Mouse (Mus musculus): ENCODE data around the gene Gramd2. TPM values are rescaled to one million over a fixed set of nuclear protein-coding genes. Genes with fewer than 3 reads are reported as not detected.
A peak's percentile ranks its signal among the peaks of the same experiment; 100 is the strongest.

Gramd2 gene
- polyA plus RNA-seq, 1 experiment from 2014 or later: 2.0 TPM

DNA sequence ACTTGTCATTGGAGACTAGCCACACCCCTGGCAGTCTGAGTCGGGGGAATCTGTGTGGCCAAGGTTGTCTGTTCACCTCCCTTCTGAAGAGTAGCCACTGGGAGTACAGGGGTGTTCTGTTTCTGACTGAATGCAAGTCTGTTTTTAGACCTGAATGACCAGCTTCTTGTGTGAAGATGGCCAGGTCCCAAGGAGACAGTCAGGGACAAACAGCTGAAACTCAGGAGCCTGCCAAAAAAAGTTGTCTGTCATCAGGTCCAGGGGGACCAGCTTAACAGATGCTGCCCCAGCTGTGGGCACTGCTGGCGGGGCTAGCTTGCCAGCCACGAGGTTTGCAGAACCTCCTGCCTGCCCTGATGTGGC is 15.5 kb downstream of the Gramd2 start:
- Histone ChIP-seq H3K9me3 (no peaks in the 10 kb centered on the region), H3K4me1 (peaks cover 28% of the 10 kb centered on the region), H3K9ac (no peak overlapping the region), H3K27me3 (no peaks in the 10 kb centered on the region), H3K4me2 (no peak overlapping the region), H3K27ac (peak overlapping the region; percentile 39; the same call in 1 of the 2 replicates), H3K4me3 (no peak overlapping the region), H3K36me3 (no peaks in the 10 kb centered on the region)
- 23% methylated on average over 3 of the region's 3 CpGs for WGBS
- ATAC-seq (ENCODE audit: insufficient number of reproducible peaks, insufficient read depth, low FRiP score, low TSS enrichment, low read depth): no peak

DNA sequence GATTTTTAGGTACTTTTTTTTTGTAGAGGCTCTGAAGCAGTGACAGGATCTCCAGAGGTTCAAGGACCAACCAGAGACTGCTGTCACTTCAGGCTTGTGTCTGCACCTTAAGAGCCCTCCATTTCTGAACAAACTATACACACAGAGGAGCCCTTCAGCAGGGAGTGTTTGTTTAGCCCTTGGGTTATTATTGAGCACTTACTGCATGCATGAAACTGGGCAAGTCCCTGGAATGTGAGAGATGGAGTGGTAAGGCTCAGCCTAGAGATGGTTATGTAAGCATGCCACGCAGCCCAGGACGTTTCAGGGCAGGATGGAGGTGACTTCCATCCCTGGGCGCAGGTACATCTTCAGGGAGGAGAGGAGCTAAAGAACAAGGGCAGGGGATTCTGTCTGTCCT is 16.4 kb downstream of the Gramd2 start:
- no peak for ATAC-seq (ENCODE audit: insufficient number of reproducible peaks, insufficient read depth, low FRiP score, low TSS enrichment, low read depth)
- H3K27ac ChIP-seq: no peak overlapping the region
- H3K4me3 ChIP-seq: no peak overlapping the region
- no peaks in the 10 kb centered on the region for H3K27me3 ChIP-seq
- no peak overlapping the region for H3K4me2 ChIP-seq
- H3K36me3 ChIP-seq: no peaks in the 10 kb centered on the region
- no peak overlapping the region for H3K9ac ChIP-seq
- WGBS: 72% methylated on average over 3 of the region's 3 CpGs
- H3K4me1 ChIP-seq: peaks cover 28% of the 10 kb centered on the region
- H3K9me3 ChIP-seq: no peaks in the 10 kb centered on the region

DNA sequence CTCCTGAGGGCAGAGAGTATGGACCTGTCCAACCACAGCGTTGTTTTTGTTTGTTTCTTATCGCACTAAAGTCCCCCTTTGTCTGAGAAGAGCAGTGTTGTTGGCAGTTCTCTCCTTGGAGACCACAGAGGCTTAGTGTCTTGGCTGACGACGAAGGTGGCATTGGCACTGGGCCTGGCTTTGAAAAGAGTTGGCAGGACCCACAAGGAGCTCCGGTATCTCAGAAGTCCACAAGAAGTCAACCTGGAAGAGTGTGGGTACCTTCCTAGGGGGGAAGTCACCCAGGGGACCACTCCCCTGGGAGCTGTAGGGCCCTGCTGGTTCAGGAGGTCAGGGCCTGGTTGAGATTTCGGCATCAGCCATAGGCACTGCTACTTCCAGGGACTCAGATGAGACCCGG is 21.1 kb downstream of the Gramd2 start:
- no peak overlapping the region for H3K4me2 ChIP-seq
- H3K27me3 ChIP-seq: no peaks in the 10 kb centered on the region
- no peak for ATAC-seq (ENCODE audit: insufficient number of reproducible peaks, insufficient read depth, low FRiP score, low TSS enrichment, low read depth)
- H3K4me1 ChIP-seq: no peaks in the 10 kb centered on the region; the same call in 1 of the 2 replicates
- H3K4me3 ChIP-seq: no peak overlapping the region
- no peaks in the 10 kb centered on the region for H3K9me3 ChIP-seq
- H3K27ac ChIP-seq: no peak overlapping the region
- no peak overlapping the region for H3K9ac ChIP-seq
- 77% methylated on average over 7 of the region's 7 CpGs for WGBS
- H3K36me3 ChIP-seq: no peaks in the 10 kb centered on the region

DNA sequence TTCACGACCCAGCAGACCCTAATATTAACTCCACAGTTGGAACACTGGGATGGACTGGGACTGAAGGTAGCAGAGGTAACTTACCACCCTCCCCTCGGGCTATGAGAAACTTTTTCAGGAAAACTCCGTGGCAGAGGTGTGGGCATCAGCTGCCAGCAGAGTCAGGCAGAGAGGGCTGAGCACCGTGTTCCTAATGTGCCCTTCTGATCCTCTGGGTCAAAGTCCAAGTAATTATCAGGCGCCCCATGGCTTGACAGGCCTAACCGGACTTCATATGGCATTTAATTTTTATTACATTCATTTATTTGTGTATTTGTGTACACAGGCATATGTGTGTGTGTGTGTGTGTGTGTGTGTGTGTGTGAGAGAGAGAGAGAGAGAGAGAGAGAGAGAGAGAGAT is 23.2 kb downstream of the Gramd2 start:
- H3K27me3 ChIP-seq: no peaks in the 10 kb centered on the region
- H3K4me3 ChIP-seq: no peak overlapping the region
- H3K36me3 ChIP-seq: no peaks in the 10 kb centered on the region
- no peak for ATAC-seq (ENCODE audit: insufficient number of reproducible peaks, insufficient read depth, low FRiP score, low TSS enrichment, low read depth)
- H3K27ac ChIP-seq: no peak overlapping the region
- no peaks in the 10 kb centered on the region; the same call in 1 of the 2 replicates for H3K4me1 ChIP-seq
- no peak overlapping the region for H3K4me2 ChIP-seq
- 57% methylated on average over 6 of the region's 6 CpGs for WGBS
- H3K9ac ChIP-seq: no peak overlapping the region
- H3K9me3 ChIP-seq: no peaks in the 10 kb centered on the region

DNA sequence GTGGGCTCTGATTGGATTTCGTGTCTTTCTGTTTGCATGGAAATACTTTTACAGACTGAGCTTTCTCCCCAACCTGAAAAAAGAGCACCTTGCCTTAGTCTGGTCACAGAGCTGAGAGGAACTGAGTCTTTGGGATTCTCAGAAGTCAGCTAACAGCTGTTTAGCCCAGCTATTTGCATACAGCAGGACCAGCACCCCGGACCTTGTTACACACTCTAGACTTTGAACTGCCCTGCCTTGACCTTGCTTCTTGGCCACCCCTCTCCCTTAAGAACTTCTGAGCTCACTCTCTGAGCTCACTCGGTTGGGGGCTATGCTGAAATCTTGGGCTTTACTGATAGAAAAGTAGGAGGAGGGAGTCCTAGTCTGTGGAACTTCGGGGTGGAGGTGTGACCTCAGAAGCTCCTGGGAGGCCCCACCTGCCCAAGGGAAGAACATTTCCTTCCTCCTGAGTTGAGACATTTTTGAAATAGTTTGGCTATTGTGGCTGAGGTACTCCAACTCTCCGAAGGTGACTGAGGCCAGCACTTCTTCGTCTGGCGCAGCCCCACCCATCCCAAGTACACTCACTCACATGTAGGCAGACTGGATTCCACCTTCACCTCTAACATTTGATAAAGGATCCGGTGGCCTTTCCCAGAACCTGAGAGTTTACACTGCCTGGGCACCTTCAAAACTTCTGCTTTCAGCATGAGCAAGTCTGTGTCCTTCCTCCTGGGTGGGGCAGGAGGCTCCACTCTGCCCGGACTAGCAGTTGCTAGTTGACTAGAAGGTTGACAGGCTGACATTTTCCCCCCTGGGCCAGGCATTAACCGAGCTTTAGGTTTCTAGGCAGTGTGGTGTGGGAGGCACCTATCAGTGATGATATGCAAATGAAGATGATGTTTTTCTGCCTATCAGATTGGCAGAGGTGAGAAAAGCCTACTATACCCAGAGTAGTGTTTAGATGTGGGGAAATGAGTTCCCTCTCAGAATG is 27.2 kb downstream of the Gramd2 start:
- Histone ChIP-seq H3K9ac (no peak overlapping the region), H3K27ac (no peak overlapping the region), H3K27me3 (no peaks in the 10 kb centered on the region), H3K36me3 (no peaks in the 10 kb centered on the region), H3K4me1 (peaks cover 4% of the 10 kb centered on the region; the same call in 1 of the 2 replicates), H3K4me3 (no peak overlapping the region), H3K4me2 (no peak overlapping the region), H3K9me3 (no peaks in the 10 kb centered on the region)
- ATAC-seq (ENCODE audit: insufficient number of reproducible peaks, insufficient read depth, low FRiP score, low TSS enrichment, low read depth): no peak
- WGBS: 63% methylated on average over 10 of the region's 10 CpGs

DNA sequence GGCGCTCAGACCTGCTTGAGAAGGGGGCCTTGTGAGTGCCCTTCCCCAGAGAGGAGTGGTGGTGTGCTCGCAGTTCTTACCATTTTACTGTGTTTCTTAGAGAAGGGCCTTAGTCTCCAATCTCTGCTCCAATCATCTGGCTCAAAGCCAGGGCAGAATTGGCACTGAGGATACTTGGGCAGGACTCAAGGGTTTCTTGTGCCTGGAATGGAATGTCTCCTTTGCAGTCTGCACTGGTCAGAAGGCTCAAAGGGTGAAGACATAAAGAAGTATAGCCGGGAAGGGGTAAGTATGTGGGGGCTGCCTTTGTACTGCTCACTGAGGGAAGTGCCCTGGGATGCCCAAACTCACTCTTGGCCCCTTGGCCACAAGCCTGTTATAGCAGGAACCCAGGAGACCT is 29.3 kb downstream of the Gramd2 start:
- H3K4me3 ChIP-seq: no peak overlapping the region
- H3K9me3 ChIP-seq: no peaks in the 10 kb centered on the region
- no peak overlapping the region for H3K4me2 ChIP-seq
- no peak overlapping the region for H3K27ac ChIP-seq
- 0 out of 2 replicates have a peak, but pooled peaks cover 4% of the 10 kb centered on the region for H3K4me1 ChIP-seq
- 81% methylated on average over 3 of the region's 3 CpGs for WGBS
- no peak for ATAC-seq (ENCODE audit: insufficient number of reproducible peaks, insufficient read depth, low FRiP score, low TSS enrichment, low read depth)
- H3K9ac ChIP-seq: no peak overlapping the region
- H3K36me3 ChIP-seq: no peaks in the 10 kb centered on the region
- H3K27me3 ChIP-seq: no peaks in the 10 kb centered on the region

DNA sequence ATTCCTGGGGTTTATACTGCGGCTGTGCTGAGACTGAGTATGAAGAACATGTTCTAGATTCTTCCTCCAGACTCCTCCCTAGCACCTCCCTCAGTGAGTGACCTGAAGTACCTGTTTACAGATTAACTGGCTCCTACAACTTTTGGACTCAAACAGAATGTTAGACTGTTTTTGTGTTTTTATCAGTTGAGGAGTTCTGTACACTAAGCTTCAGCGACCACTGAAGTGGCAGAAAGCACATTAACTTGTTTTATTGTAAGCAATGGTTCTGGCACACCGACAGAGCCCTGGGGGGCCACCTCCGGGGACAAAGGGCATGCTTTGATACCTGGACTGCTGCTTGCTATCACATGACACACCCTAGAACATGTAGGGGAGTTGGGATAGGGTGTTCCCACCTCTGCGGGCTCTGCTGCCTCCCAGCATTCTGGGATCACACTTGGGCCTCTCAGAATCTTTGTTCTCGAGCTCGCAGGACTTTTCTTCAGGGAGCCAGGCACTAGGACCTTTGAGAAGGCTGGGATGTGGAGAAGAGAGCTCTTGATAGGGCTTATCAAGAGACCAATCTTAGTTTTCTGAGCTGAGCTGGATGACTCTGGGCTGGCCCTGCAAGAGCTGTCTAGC is 36.4 kb downstream of the Gramd2 start:
- no peaks in the 10 kb centered on the region for H3K4me1 ChIP-seq
- no peaks in the 10 kb centered on the region for H3K36me3 ChIP-seq
- no peaks in the 10 kb centered on the region for H3K9me3 ChIP-seq
- no peaks in the 10 kb centered on the region for H3K27me3 ChIP-seq
- 75% methylated on average over 7 of the region's 7 CpGs for WGBS
- H3K4me3 ChIP-seq: no peak overlapping the region
- no peak overlapping the region for H3K9ac ChIP-seq
- ATAC-seq (ENCODE audit: insufficient number of reproducible peaks, insufficient read depth, low FRiP score, low TSS enrichment, low read depth): no peak
- H3K27ac ChIP-seq: no peak overlapping the region
- no peak overlapping the region for H3K4me2 ChIP-seq

DNA sequence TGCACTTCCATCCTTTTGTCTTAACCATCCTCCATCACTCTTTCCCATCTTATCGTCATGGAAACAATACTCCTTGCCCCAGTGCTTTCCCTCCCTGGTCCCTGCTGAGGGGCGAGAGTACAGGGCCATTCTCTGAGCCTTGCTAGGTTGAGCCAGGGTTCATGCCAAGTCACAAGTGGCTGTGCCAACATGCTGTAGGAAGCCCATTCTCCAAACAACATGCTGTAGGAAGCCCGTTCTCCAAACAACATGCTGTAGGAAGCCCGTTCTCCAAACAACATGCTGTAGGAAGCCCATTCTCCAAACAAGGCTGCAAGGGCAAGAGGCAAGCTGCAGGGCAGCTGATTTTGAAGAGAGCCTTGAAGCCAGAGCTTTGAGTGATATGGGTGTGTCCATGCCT is 38.3 kb downstream of the Gramd2 start:
- no peak for ATAC-seq (ENCODE audit: insufficient number of reproducible peaks, insufficient read depth, low FRiP score, low TSS enrichment, low read depth)
- 90% methylated on average over 4 of the region's 4 CpGs for WGBS
- Histone ChIP-seq H3K9ac (no peak overlapping the region), H3K4me3 (no peak overlapping the region), H3K4me2 (no peak overlapping the region), H3K4me1 (peaks cover 4% of the 10 kb centered on the region), H3K27ac (no peak overlapping the region), H3K27me3 (no peaks in the 10 kb centered on the region), H3K9me3 (no peaks in the 10 kb centered on the region), H3K36me3 (no peaks in the 10 kb centered on the region)

DNA sequence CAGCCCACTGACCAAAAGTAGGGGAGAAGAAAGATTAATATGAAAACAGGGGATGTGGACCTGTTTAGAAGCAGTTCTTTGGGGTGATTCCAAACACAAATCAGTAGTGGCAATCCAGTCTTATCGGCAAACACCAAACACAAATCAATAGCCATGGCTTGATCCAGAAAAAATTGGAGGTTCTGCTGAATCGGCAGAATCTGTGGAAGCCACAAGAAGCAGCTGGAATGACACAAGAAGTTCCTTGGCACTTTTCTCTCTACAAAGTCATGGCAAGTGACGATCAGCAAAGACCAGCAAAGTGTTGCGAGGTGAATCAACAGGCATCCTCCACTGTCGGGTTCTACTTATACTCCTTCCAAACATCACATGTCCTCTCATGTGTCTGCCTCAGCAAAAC is 41.2 kb downstream of the Gramd2 start:
- no peak overlapping the region for H3K4me2 ChIP-seq
- no peaks in the 10 kb centered on the region for H3K9me3 ChIP-seq
- H3K4me1 ChIP-seq: peaks cover 17% of the 10 kb centered on the region
- no peaks in the 10 kb centered on the region for H3K36me3 ChIP-seq
- 82% methylated on average over 5 of the region's 5 CpGs for WGBS
- no peaks in the 10 kb centered on the region for H3K27me3 ChIP-seq
- no peak overlapping the region for H3K9ac ChIP-seq
- ATAC-seq (ENCODE audit: insufficient number of reproducible peaks, insufficient read depth, low FRiP score, low TSS enrichment, low read depth): no peak
- no peak overlapping the region for H3K4me3 ChIP-seq
- no peak overlapping the region for H3K27ac ChIP-seq

DNA sequence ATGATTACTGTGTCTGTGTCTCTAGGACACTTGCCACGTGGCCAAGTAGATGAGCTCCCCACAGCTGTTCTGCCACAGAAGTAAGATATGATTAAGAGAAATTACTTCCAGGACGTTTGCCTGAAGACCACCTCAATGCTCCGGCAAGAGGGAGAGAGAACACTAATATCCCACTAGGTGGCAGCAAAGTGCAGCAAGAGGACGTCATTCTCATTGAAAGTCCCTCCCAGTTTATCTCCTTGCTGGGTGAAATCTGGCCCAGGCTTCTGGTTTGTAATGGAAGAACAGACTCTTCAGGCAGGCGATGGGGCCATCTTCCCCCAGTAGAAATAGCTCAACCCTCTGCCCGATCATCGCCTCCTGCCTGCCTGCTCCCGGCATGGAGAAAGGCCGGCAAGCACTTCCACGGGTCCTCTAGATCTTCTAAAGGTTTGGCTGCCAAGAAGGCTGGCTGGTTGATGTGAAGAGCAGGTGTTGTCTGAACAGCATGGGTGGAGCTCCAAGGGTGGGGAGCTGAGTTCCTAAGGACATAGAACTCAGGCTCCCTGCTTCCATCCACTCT is 43.2 kb downstream of the Gramd2 start:
- peak; percentile 29; the same call in 1 of the 2 replicates for ATAC-seq (ENCODE audit: insufficient number of reproducible peaks, insufficient read depth, low FRiP score, low TSS enrichment, low read depth)
- Histone ChIP-seq H3K4me1 (peaks cover 17% of the 10 kb centered on the region), H3K27me3 (no peaks in the 10 kb centered on the region), H3K4me3 (no peak overlapping the region), H3K27ac (peak overlapping the region; percentile 84), H3K9me3 (no peaks in the 10 kb centered on the region), H3K9ac (0 out of 2 replicates have a peak overlapping the region, but pooled peaks have one; percentile 17), H3K4me2 (peak overlapping the region; percentile 47), H3K36me3 (no peaks in the 10 kb centered on the region)
- 19% methylated on average over 10 of the region's 10 CpGs for WGBS

DNA sequence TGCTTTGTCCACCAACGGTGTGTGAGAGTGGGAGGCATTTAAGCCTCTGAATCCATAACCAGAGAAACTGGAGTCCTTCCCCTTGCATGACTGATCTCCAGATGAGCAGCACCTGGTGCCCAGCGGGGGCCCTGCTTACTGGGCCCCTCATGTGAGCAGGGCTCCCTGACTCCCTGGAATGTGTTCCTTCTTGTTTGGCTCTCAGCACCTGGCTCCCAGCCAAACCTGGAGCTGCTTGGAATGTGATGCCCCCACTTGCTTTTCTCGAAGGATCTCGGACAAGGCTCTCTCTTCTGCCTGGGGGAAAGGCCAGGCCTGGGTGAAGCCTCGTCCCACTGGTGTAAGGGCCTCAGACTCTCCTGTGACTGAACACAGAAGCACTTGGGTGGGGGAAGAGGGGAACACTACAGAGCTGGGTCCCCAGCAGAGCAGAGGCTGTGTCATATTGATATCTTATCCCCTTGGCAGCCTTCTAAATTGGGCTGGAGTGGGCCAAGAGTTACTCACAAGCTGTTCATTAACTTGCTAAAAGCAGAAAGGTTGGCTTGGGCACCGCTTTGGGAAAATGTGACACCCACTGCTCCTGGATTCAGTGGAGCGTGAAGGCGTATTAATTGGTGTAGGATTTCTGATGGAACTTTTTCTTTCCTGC is 44.0 kb downstream of the Gramd2 start:
- H3K4me1 ChIP-seq: peaks cover 17% of the 10 kb centered on the region
- H3K27ac ChIP-seq: peak overlapping the region; percentile 84
- H3K9me3 ChIP-seq: no peaks in the 10 kb centered on the region
- no peak overlapping the region for H3K4me3 ChIP-seq
- H3K27me3 ChIP-seq: no peaks in the 10 kb centered on the region
- no peak overlapping the region for H3K9ac ChIP-seq
- peak overlapping the region; percentile 47 for H3K4me2 ChIP-seq
- ATAC-seq (ENCODE audit: insufficient number of reproducible peaks, insufficient read depth, low FRiP score, low TSS enrichment, low read depth): peak; percentile 74; the same call in 1 of the 2 replicates
- 38% methylated on average over 8 of the region's 8 CpGs for WGBS
- H3K36me3 ChIP-seq: no peaks in the 10 kb centered on the region
